Mouse (Mus musculus): ENCODE results near the gene Gna13.

DNA sequence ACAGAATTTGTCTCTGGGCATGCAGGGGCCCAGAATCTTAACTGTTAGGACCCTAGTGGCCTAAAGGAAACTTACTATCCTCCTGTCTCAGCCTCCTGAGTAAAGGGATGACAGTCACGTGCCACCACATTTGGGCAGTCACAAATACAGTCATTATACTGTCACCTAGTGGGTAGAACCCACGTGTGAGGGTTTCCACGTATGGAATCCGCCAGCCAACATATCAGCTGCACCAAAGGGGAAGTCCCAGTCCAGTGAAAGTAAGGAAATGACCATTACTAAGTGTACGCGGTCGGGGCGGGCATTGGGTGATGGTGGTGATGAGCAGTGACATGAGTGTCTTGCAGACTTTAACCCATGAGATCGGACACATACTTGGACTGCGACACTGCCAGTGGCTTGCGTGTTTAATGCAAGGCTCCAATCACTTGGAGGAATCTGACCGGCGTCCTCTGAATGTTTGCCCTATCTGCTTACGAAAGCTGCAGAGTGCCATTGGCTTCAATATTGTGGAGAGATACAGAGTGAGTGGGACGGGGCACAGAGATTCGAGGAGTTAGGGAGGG, 71.7 kb downstream of the Gna13 start:
- no peak for TF ChIP-seq CTCF (IDR thresholded peaks at IDR 0.05)
- TF ChIP-seq EP300 (IDR thresholded peaks at IDR 0.05; ENCODE audit: insufficient read depth, low read depth, low read length) = no peak
